Mouse (Mus musculus) induced T-regulatory cell, adult 2 months (primary cell): Measurements from ENCODE around the gene Tmem38b.

Experiments used
- DNase-seq: peaks from one replicate; pipeline ENCODE4 v3.0.0-alpha.2; 2012; ENCODE audit warnings: low read depth

Tmem38b gene

GRCm38 (mm10) chr4:53830016-53830415 lies 4.2 kb downstream of the Tmem38b start:
- DNase-seq = no peak

GRCm38 (mm10) chr4:53830579-53830978 lies 4.7 kb downstream of the Tmem38b start:
- DNase-seq = no peak

DNA sequence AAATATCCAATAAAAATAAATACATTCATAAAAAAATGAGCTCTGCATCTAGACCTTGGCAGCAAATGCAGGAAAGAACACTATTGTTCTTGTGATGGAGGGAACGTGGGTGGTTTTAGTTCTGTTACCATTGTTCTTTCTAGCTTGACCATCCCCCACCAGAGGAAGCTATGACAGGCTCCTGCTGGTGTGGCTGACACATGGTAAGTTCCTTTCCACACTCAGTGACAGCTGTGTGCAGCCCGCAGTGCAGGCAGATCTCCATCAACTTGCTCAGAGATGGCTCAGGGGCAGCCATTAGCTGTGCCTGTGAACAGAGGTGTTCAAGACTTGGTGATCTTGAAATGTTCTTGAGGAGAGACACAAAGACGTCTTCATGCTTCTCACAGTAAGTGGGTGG lies 6.5 kb downstream of the Tmem38b start:
- DNase-seq = peak; percentile 22

DNA sequence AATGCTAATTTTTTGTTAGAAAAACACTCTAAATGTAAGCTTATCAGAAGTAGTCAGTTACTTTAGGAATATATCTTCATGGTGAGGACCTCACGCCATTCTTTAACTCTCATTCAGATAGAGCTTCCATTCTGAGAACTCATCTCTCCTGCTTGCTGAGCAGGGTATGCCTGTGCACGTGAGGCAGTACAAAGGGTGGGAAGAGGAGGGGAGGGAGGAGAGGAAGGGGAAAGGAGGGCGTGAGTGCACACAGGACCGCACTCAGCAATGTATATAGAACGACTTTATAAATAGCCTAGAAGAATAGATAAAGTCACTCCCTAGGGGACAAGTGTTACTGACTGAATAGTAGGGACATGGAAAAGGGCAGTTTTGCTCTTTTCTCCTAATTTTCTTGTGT lies 11.1 kb downstream of the Tmem38b start:
- DNase-seq = no peak

- no peak for DNase-seq
Measured at GRCm38 (mm10) chr4:53840158-53840870, 14.5 kb downstream of the Tmem38b start.

- DNase-seq = no peak
Measured at GRCm38 (mm10) chr4:53843553-53843952, 17.7 kb downstream of the Tmem38b start.

- DNase-seq = peak; percentile 55
Measured at GRCm38 (mm10) chr4:53844835-53845619, 19.2 kb downstream of the Tmem38b start.

- no peak for DNase-seq
Measured at GRCm38 (mm10) chr4:53845656-53846055, 19.8 kb downstream of the Tmem38b start.

DNA sequence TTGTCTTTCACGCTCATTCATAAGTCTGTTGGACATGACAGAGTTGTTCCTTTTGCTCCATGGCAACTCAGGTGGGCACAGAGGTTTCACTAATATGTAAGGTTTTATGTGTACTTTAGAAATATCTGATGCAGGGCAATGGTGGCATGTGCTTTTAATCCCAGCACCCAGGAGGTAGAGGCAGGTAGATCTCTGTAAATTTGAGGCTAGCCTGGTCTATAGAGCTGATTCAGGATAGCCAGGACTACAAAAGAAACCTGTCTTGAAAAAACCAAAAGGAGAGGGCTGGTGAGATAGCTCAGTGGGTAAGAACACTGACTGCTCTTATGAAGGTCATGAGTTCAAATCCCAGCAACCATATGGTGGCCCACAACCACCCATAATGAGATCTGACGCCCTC lies 20.5 kb downstream of the Tmem38b start:
- no peak for DNase-seq

DNA sequence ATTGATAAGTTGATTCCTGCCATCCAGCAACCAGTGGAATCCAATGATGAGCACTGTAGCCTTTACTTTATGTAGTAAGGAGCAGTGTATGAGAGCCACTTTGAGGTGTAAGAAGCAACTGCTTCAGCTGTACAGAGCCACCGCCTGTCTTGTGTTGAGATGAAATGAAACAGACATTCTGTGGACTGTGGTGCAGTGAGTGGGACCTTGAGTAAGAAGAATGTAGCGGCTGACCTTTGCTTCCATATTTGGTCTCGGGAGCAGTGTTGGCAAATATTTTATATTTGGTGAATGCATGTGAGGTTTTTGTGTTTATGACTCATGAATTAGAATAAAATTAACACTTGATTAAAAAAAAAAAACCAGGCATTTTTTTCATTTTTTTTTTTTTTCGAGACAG lies 21.7 kb downstream of the Tmem38b start:
- DNase-seq = no peak

DNA sequence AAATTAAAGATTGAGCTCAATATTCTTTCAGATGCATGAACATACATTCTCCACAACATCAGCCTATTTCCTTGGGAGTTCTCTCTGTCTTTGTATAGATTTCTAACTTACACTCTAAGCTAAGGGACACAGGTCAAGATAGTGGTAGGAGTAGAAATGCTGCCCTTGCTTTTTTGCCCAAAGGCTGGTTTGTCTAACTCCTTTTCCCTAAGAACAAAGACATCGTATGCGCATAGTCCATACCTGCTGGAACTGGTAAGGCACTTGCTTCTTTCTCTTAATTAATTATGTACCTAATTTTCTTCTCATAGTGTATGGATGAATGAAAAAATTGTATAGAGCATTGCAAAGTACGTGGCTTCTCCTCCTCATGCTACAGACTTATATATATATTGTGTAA lies 22.5 kb downstream of the Tmem38b start:
- DNase-seq = no peak

- no peak for DNase-seq
Measured at GRCm38 (mm10) chr4:53848816-53849215, 23.0 kb downstream of the Tmem38b start.

GRCm38 (mm10) chr4:53849804-53850203 lies 24.0 kb downstream of the Tmem38b start:
- no peak for DNase-seq

DNA sequence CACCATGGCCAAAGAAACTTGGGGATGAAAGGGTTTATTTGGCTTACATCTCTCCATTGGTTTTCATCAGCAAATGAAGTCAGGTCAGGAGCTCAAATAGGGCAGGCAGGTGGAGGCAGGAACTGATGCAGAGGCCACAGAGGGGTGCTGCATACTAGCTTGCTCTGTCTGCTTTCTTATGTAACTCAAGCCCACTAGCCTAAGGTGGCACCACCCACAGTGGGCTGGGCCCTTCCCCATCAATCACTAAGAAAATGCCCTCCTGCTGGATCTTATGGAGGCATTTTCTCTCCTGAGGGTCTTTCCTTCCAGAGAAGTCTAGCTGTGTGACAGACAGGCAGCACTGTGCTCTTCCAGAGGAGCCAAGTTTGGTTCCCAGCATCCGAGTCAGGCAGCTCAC lies 27.5 kb downstream of the Tmem38b start:
- DNase-seq = no peak

DNA sequence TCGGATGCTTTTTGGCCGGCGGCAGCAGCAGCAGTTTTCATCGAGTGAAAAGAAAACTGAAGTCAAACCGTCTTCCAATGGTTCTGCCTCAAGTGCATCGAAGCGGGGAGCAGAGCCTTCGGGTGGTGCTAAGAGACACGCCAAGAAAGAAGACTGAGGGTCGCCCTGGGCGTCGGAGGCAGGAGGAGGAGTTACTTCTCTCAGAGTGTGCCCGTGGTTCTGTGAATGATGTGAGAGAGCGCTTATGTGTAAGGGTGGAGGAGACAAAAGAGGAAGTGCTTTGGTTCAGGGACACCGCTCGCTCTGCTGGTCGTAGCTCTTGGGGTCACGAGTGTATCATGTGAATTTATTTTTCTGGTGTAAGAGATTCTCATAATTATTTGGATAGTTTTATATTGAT lies 34.1 kb downstream of the Tmem38b start:
- no peak for DNase-seq

DNA sequence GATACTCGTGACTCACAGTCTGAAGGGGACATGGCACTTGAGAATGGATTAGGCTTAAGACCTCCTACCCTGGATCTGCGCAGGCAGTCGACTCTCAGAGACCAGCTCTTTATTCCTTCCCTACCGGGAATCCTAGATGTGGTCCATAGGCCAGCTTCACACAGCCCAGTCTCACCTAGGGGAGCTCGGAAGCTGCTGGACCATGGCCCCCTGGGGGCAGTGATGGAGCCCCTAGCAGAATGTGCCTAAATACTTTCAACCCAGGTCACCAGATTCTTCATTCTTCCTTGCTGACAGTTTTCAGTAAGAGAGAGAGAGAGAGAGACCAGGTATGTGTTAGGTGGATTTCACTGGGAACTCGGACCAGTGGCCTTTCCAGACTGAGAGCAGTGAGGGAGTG lies 36.3 kb downstream of the Tmem38b start:
- no peak for DNase-seq

- no peak for DNase-seq
Measured at GRCm38 (mm10) chr4:53864098-53864820, 38.4 kb downstream of the Tmem38b start.

GRCm38 (mm10) chr4:53866459-53866858 lies 40.6 kb downstream of the Tmem38b start:
- DNase-seq = no peak

- DNase-seq = no peak
Measured at GRCm38 (mm10) chr4:53878542-53879417, 52.9 kb downstream of the Tmem38b start.

- DNase-seq = no peak
Measured at GRCm38 (mm10) chr4:53882921-53883682, 57.3 kb downstream of the Tmem38b start.
